Mouse (Mus musculus) lung, adult 2 months (tissue): ENCODE measurements around the gene Zbtb40.

Source experiments
- CTCF ChIP-seq: fragments of 200-500 bp; IDR thresholded peaks from 2 replicates; pipeline ENCODE4 v1.5.1; 2011; ENCODE audit warnings: mild to moderate bottlenecking, low read length, control low read depth; ENCODE audit not compliant: insufficient read depth
- POLR2A ChIP-seq: fragments of 200-500 bp; IDR thresholded peaks from 2 replicates; pipeline ENCODE4 v1.6.1; 2011; ENCODE audit warnings: low read depth, mild to moderate bottlenecking, control low read depth, low read length, borderline replicate concordance; ENCODE audit errors: extremely low read depth

DNA sequence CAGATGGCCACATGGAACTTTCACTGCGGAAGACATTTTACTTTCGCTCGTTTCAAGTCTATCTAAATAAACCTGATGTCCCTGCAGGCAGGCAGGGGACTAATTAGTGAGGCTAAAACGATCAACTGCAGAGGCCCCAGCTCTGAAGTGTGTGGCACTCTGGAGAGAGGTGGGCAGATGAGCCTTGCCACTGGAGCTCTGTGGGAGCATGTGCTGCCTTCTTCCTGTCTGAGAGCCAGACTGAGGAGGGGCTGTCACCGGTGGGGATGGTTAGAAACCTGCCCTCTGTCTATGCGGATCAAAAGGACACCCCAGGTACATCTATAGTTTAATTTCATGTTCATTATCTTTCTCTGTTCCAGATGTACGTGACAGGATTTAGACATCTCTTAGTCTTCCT, 51.7 kb downstream of the Zbtb40 start:
- TF ChIP-seq POLR2A: no peak
- no peak for TF ChIP-seq CTCF
